Mouse (Mus musculus): ENCODE measurements around the gene Tsr1. TPM values are rescaled to one million over a fixed set of nuclear protein-coding genes. Genes with fewer than 3 reads are reported as not detected.
A peak's percentile ranks its signal among the peaks of the same experiment; 100 is the strongest.

Gene Tsr1
- polyA plus RNA-seq, 1 experiment from 2014 or later = 27.4 TPM

- Histone ChIP-seq H3K4me2 (no peak overlapping the region), H3K36me3 (peaks cover 73% of the 10 kb centered on the region), H3K9me3 (no peaks in the 10 kb centered on the region), H3K4me1 (peaks cover 22% of the 10 kb centered on the region), H3K27me3 (replicated peaks) (no peaks in the 10 kb centered on the region), H3K4me3 (no peak overlapping the region), H3K9ac (no peak overlapping the region), H3K27ac (replicated peaks) (no peak overlapping the region)
- no peak for ATAC-seq (ENCODE audit: extremely low read depth, insufficient number of reproducible peaks, low FRiP score, low TSS enrichment)
- WGBS = 86% methylated on average over 6 of the region's 6 CpGs
Measured at GRCm38 (mm10) chr11:74901555-74901954, 3.7 kb downstream of the Tsr1 start.

GRCm38 (mm10) chr11:74902416-74902815 lies 4.5 kb downstream of the Tsr1 start:
- Histone ChIP-seq H3K4me3 (no peak overlapping the region), H3K4me2 (no peak overlapping the region), H3K9ac (no peak overlapping the region), H3K27me3 (replicated peaks) (no peaks in the 10 kb centered on the region), H3K36me3 (peaks cover 82% of the 10 kb centered on the region), H3K4me1 (peaks cover 22% of the 10 kb centered on the region), H3K27ac (replicated peaks) (no peak overlapping the region), H3K9me3 (no peaks in the 10 kb centered on the region)
- WGBS = 91% methylated on average over 5 of the region's 5 CpGs
- no peak for ATAC-seq (ENCODE audit: extremely low read depth, insufficient number of reproducible peaks, low FRiP score, low TSS enrichment)

GRCm38 (mm10) chr11:74907850-74908249 lies 10.0 kb downstream of the Tsr1 start:
- ATAC-seq (ENCODE audit: extremely low read depth, insufficient number of reproducible peaks, low FRiP score, low TSS enrichment) = no peak
- Histone ChIP-seq H3K9ac (no peak overlapping the region), H3K4me1 (no peaks in the 10 kb centered on the region), H3K9me3 (no peaks in the 10 kb centered on the region), H3K27ac (replicated peaks) (no peak overlapping the region), H3K4me3 (no peak overlapping the region), H3K4me2 (no peak overlapping the region), H3K36me3 (peaks cover 79% of the 10 kb centered on the region), H3K27me3 (replicated peaks) (no peaks in the 10 kb centered on the region)
- 92% methylated on average over 6 of the region's 6 CpGs for WGBS

- Histone ChIP-seq H3K9ac (no peak overlapping the region), H3K9me3 (no peaks in the 10 kb centered on the region), H3K36me3 (peaks cover 69% of the 10 kb centered on the region), H3K27ac (replicated peaks) (no peak overlapping the region), H3K4me2 (no peak overlapping the region), H3K4me1 (no peaks in the 10 kb centered on the region), H3K27me3 (replicated peaks) (no peaks in the 10 kb centered on the region), H3K4me3 (no peak overlapping the region)
- WGBS = 81% methylated on average over 12 of the region's 12 CpGs
- ATAC-seq (ENCODE audit: extremely low read depth, insufficient number of reproducible peaks, low FRiP score, low TSS enrichment) = no peak
Measured at GRCm38 (mm10) chr11:74908618-74909399, 10.9 kb downstream of the Tsr1 start.

GRCm38 (mm10) chr11:74909978-74910377 lies 12.1 kb downstream of the Tsr1 start:
- Histone ChIP-seq H3K9ac (no peak overlapping the region), H3K27ac (replicated peaks) (no peak overlapping the region), H3K36me3 (peaks cover 57% of the 10 kb centered on the region), H3K4me1 (no peaks in the 10 kb centered on the region), H3K27me3 (replicated peaks) (no peaks in the 10 kb centered on the region), H3K9me3 (no peaks in the 10 kb centered on the region), H3K4me3 (no peak overlapping the region), H3K4me2 (no peak overlapping the region)
- WGBS = 89% methylated on average over 4 of the region's 4 CpGs
- no peak for ATAC-seq (ENCODE audit: extremely low read depth, insufficient number of reproducible peaks, low FRiP score, low TSS enrichment)

GRCm38 (mm10) chr11:74912492-74912891 lies 14.6 kb downstream of the Tsr1 start:
- 77% methylated on average over 3 of the region's 3 CpGs for WGBS
- no peak for ATAC-seq (ENCODE audit: extremely low read depth, insufficient number of reproducible peaks, low FRiP score, low TSS enrichment)
- H3K9ac ChIP-seq = no peak overlapping the region

GRCm38 (mm10) chr11:74919249-74919648 lies 21.4 kb downstream of the Tsr1 start:
- no peaks in the 10 kb centered on the region for H3K9me3 ChIP-seq
- H3K4me3 ChIP-seq = no peak overlapping the region
- ATAC-seq (ENCODE audit: extremely low read depth, insufficient number of reproducible peaks, low FRiP score, low TSS enrichment) = no peak
- peaks cover 34% of the 10 kb centered on the region for H3K36me3 ChIP-seq
- no peak overlapping the region for H3K9ac ChIP-seq
- no peak overlapping the region for H3K27ac ChIP-seq (replicated peaks)
- H3K4me2 ChIP-seq = no peak overlapping the region
- WGBS = 80% methylated on average over 6 of the region's 6 CpGs
- no peaks in the 10 kb centered on the region for H3K27me3 ChIP-seq (replicated peaks)
- peaks cover 11% of the 10 kb centered on the region for H3K4me1 ChIP-seq

More at GRCm38 (mm10) chr11:74912492-74912891, 14.6 kb downstream of the Tsr1 start:
- Histone ChIP-seq H3K4me1 (peaks cover 11% of the 10 kb centered on the region), H3K27ac (replicated peaks) (no peak overlapping the region), H3K36me3 (peaks cover 42% of the 10 kb centered on the region), H3K27me3 (replicated peaks) (no peaks in the 10 kb centered on the region), H3K9me3 (no peaks in the 10 kb centered on the region), H3K4me2 (no peak overlapping the region), H3K4me3 (no peak overlapping the region)

- WGBS = 57% methylated on average over 4 of the region's 4 CpGs
- no peak overlapping the region for H3K4me3 ChIP-seq
- H3K4me2 ChIP-seq = no peak overlapping the region; the same call in 1 of the 2 replicates
- H3K9me3 ChIP-seq = no peaks in the 10 kb centered on the region
- peaks cover 23% of the 10 kb centered on the region for H3K4me1 ChIP-seq
- peaks cover 7% of the 10 kb centered on the region for H3K36me3 ChIP-seq
- H3K27me3 ChIP-seq (replicated peaks) = no peaks in the 10 kb centered on the region
- no peak for ATAC-seq (ENCODE audit: extremely low read depth, insufficient number of reproducible peaks, low FRiP score, low TSS enrichment)
- H3K9ac ChIP-seq = no peak overlapping the region
- H3K27ac ChIP-seq (replicated peaks) = no peak overlapping the region
Measured at GRCm38 (mm10) chr11:74924149-74924548, 26.3 kb downstream of the Tsr1 start.

GRCm38 (mm10) chr11:74925577-74926387 lies 27.9 kb downstream of the Tsr1 start, which contains the start of the genes Smg6 and Srr:
TSS of gene Smg6 (plus strand) at chr11:74925823.
TSS of gene Srr (minus strand) at chr11:74925948.
- Histone ChIP-seq H3K4me3 (peak within 1 kb of the TSS; percentile 95), H3K4me1 (peaks cover 23% of the 10 kb centered on the region), H3K27ac (replicated peaks) (peak within 1 kb of the TSS; percentile 99), H3K36me3 (peaks cover 14% of the 10 kb centered on the region), H3K4me2 (peak within 1 kb of the TSS; percentile 80), H3K9me3 (no peaks in the 10 kb centered on the region), H3K27me3 (replicated peaks) (no peaks in the 10 kb centered on the region), H3K9ac (peak within 1 kb of the TSS; percentile 96)
- peak; percentile 93 for ATAC-seq (ENCODE audit: extremely low read depth, insufficient number of reproducible peaks, low FRiP score, low TSS enrichment)
- WGBS = under 1% methylated on average over 64 of the region's 88 CpGs

- peak overlapping the region; percentile 80 for H3K4me2 ChIP-seq
- ATAC-seq (ENCODE audit: extremely low read depth, insufficient number of reproducible peaks, low FRiP score, low TSS enrichment) = no peak
- H3K36me3 ChIP-seq = peaks cover 21% of the 10 kb centered on the region
- peaks cover 23% of the 10 kb centered on the region for H3K4me1 ChIP-seq
- peak overlapping the region; percentile 99 for H3K27ac ChIP-seq (replicated peaks)
- WGBS = 4% methylated on average over 11 of the region's 11 CpGs
- no peaks in the 10 kb centered on the region for H3K9me3 ChIP-seq
- H3K9ac ChIP-seq = peak overlapping the region; percentile 96
- no peaks in the 10 kb centered on the region for H3K27me3 ChIP-seq (replicated peaks)
- H3K4me3 ChIP-seq = peak overlapping the region; percentile 95
Measured at GRCm38 (mm10) chr11:74926388-74927005, 28.6 kb downstream of the Tsr1 start.

GRCm38 (mm10) chr11:74927236-74927725 lies 29.4 kb downstream of the Tsr1 start:
- ATAC-seq (ENCODE audit: extremely low read depth, insufficient number of reproducible peaks, low FRiP score, low TSS enrichment) = no peak
- Histone ChIP-seq H3K36me3 (peaks cover 29% of the 10 kb centered on the region), H3K4me3 (peak overlapping the region; percentile 95), H3K9ac (peak overlapping the region; percentile 96; the same call in 1 of the 2 replicates), H3K27me3 (replicated peaks) (no peaks in the 10 kb centered on the region), H3K4me2 (peak overlapping the region; percentile 80), H3K9me3 (no peaks in the 10 kb centered on the region), H3K27ac (replicated peaks) (peak overlapping the region; percentile 99; the same call in 1 of the 2 replicates), H3K4me1 (peaks cover 23% of the 10 kb centered on the region)
- WGBS = 90% methylated on average over 2 of the region's 2 CpGs
